Mouse (Mus musculus): ENCODE measurements around the gene Npb. TPM values are rescaled to one million over a fixed set of nuclear protein-coding genes. Genes with fewer than 3 reads are reported as not detected.
"Not testable (repeated sequence)": the region's sequence is repeated elsewhere in the genome, so short reads cannot be mapped to it uniquely, and the experiment has no call there.

The Npb gene
- polyA plus RNA-seq, 1 experiment = 1.2 TPM

- no peak for DNase-seq (ENCODE audit: low read depth)
Measured at GRCm38 (mm10) chr11:120579316-120580107, 28.8 kb upstream of the Npb start.

DNA sequence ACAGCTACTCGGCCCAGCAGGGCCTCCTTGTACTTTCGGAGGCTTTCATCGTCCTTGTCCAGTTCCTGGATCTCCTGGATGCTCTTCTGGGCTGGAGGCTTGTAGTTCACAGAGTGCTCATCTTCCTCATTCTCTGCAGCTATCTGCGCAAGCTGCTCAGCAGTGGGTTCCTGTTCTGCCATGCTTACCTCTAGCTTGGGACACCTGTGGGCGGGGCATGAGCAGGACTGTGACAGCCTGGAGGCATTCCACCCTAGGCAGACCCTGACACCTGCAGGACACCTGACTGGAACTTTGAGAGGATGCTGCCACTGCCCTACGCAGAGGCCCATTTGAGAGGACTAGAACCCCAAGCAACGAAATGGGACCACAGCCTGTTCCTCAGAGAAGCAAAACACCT is 28.1 kb upstream of the Npb start:
- DNase-seq (ENCODE audit: low read depth) = no peak

- DNase-seq (ENCODE audit: low read depth) = no peak
Measured at GRCm38 (mm10) chr11:120580871-120581331, 27.4 kb upstream of the Npb start.

- no peak for DNase-seq (ENCODE audit: low read depth)
Measured at GRCm38 (mm10) chr11:120581490-120582267, 26.6 kb upstream of the Npb start, which contains the start of gene Arhgdia. Gene Arhgdia (minus strand): TSS chr11:120581624.

- no peak for DNase-seq (ENCODE audit: low read depth)
Measured at GRCm38 (mm10) chr11:120582268-120582981, 25.9 kb upstream of the Npb start.

DNA sequence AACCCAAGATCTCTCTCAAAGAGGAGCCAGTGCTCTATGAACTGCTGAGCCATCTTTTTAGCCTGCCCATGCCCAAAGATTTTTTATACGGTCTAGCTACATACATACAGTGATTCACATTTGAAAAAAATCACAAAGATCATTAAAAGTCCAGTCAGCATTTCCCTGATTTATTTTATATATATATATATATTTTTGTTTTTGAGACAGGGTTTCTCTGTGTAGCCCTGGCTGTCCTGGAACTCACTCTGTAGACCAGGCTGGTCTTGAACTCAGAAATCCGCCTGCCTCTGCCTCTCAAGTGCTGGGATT is 25.3 kb upstream of the Npb start:
- DNase-seq (ENCODE audit: low read depth) = not testable (repeated sequence)

GRCm38 (mm10) chr11:120583937-120584336 is 24.3 kb upstream of the Npb start:
- DNase-seq (ENCODE audit: low read depth) = no peak

DNA sequence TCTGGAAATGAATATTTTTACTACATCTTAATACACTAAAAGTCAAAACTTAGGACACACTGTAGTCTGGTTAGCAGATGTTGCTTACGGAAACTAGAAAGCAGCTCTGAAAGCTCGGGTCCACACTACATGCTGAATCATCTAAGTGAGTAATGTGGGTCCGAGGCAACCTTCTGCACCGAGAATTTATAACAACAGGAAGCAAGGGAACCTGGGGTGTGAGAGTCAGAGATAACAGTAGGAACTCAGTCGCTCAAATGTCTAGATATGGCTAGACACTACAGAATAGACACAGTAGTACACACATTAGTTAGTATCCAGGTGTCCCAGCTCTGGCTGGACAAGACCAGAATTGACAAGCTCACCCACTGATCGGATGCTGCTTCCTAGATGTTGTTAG is 19.7 kb upstream of the Npb start:
- DNase-seq (ENCODE audit: low read depth) = no peak

- DNase-seq (ENCODE audit: low read depth) = no peak
Measured at GRCm38 (mm10) chr11:120597240-120598235, 10.7 kb upstream of the Npb start.

GRCm38 (mm10) chr11:120598283-120598989 is 9.8 kb upstream of the Npb start, which contains the start of the genes Alyref and Anapc11:
Gene Alyref (minus strand): TSS chr11:120598365.
Gene Anapc11 (plus strand): TSS chr11:120598421.
- peak; percentile 51 for DNase-seq (ENCODE audit: low read depth)

DNA sequence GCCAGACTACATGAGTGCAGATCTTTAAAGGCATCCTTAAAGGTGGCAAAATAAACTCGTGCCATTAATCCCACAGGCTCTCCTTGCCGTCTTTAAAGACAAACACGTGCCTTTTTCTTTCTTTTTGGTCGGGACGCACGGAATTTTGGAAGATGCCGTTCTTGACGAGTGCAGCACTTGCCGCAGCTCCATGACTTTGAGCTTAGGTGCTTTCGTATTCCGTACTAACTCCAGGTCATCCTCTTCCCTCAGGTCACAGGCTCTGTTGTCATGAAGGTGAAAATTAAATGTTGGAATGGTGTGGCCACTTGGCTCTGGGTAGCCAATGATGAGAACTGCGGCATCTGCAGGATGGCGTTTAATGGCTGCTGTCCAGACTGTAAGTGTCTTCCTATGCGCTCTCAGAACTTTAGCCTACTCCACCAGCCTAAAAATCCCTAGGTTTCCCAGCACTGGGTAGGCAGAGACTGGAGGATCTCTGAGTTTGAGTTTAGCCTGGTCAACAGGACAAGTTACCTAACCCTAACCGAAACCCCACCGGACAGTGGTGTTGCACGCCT is 9.2 kb upstream of the Npb start:
- DNase-seq (ENCODE audit: low read depth) = no peak

GRCm38 (mm10) chr11:120600716-120601115 is 7.6 kb upstream of the Npb start:
- DNase-seq (ENCODE audit: low read depth) = no peak

- DNase-seq (ENCODE audit: low read depth) = no peak
Measured at GRCm38 (mm10) chr11:120603545-120603944, 4.7 kb upstream of the Npb start.

GRCm38 (mm10) chr11:120605667-120606066 is 2.6 kb upstream of the Npb start:
- no peak for DNase-seq (ENCODE audit: low read depth)

- no peak for DNase-seq (ENCODE audit: low read depth)
Measured at GRCm38 (mm10) chr11:120606764-120607163, 1.5 kb upstream of the Npb start.

GRCm38 (mm10) chr11:120609250-120609649 is 973 bp downstream of the Npb start:
- no peak for DNase-seq (ENCODE audit: low read depth)

GRCm38 (mm10) chr11:120610477-120611046 is 2.3 kb downstream of the Npb start:
- no peak for DNase-seq (ENCODE audit: low read depth)

DNA sequence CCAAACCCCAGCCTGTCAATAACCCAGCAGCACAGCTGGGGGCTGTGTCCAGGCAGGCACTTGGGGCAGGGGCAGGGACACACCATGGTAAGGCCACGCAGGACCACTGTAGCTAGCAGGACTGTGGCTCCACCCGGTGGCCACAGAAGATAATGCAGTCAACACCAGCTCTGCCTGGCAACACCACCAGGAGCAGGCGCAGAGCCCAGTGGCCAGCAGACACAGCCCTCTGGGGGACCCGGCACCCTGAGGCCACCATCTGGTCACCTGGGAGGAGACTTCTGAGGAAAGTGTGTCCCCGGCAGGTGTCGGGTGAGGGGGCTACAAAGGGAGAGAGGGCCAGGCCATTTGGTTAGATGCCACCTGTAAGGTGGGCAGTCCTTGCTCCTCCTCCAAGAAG is 4.5 kb downstream of the Npb start:
- DNase-seq (ENCODE audit: low read depth) = no peak

GRCm38 (mm10) chr11:120613481-120613972 is 5.2 kb downstream of the Npb start:
- no peak for DNase-seq (ENCODE audit: low read depth)

Measured in gonadal fat pad, adult 2 months (tissue).